Mouse (Mus musculus) stomach, embryonic 14.5 days (tissue): Measurements from ENCODE around the gene Ank. TPM values are rescaled to one million over a fixed set of nuclear protein-coding genes. Genes with fewer than 3 reads are reported as not detected.

Experiments
- ATAC-seq: fragments of 200-750 bp; cut with Nextera tagmentation; 2 replicates; pipeline ENCODE4 v1.8.0; 2017; ENCODE audit warnings: low read depth, moderate TSS enrichment; ENCODE audit not compliant: insufficient number of reproducible peaks, insufficient read depth, low FRiP score
- H3K27ac ChIP-seq: fragments of 300-500 bp; sonication (generic); 2 replicates; pipeline ENCODE4 v1.5.1; 2014; ENCODE audit warnings: mild to moderate bottlenecking, low read length, moderate library complexity, mixed read lengths
- H3K27me3 ChIP-seq: fragments of 300-500 bp; sonication (generic); 2 replicates; pipeline ENCODE4 v1.6.1; 2014; ENCODE audit warnings: low read length, control low read depth, mixed read lengths; ENCODE audit not compliant: control insufficient read depth, insufficient read depth
- H3K36me3 ChIP-seq: fragments of 300-500 bp; sonication (generic); 2 replicates; pipeline ENCODE4 v1.6.1; 2014; ENCODE audit warnings: mild to moderate bottlenecking, control low read depth, low read length, moderate library complexity, mixed read lengths; ENCODE audit not compliant: control insufficient read depth, insufficient read depth
- H3K4me1 ChIP-seq: fragments of 300-500 bp; sonication (generic); 2 replicates; pipeline ENCODE4 v1.6.1; 2014; ENCODE audit warnings: low read length, control low read depth, mixed read lengths; ENCODE audit not compliant: control insufficient read depth, insufficient read depth
- H3K4me2 ChIP-seq: fragments of 300-500 bp; sonication (generic); replicated peaks from 2 replicates; pipeline ENCODE4 v1.6.1; 2014; ENCODE audit warnings: low read depth, low read length, control low read depth
- H3K4me3 ChIP-seq: fragments of 300-500 bp; sonication (generic); 2 replicates; pipeline ENCODE4 v1.5.1; 2014; ENCODE audit warnings: low read depth, low read length, control low read depth
- H3K9ac ChIP-seq: fragments of 300-500 bp; sonication (generic); replicated peaks from 2 replicates; pipeline ENCODE4 v1.6.1; 2014; ENCODE audit warnings: low read depth, mild to moderate bottlenecking, control low read depth, low read length, moderate library complexity, mixed read lengths
- H3K9me3 ChIP-seq: fragments of 300-500 bp; sonication (generic); 2 replicates; pipeline ENCODE4 v1.6.1; 2016; ENCODE audit warnings: low read depth, low read length, control low read depth; ENCODE audit not compliant: control insufficient read depth
- WGBS: fragments of 180-500 bp; shearing (Covaris S2); extraction: QIAGEN DNeasy Blood & Tissue Kit; methylation state at CpG from one replicate; pipeline ENCODE4 v1.1.7; 2014; 5-methylcytosine and 5-hydroxymethylcytosine counted together
- polyA plus RNA-seq: library from polyadenylated mRNA; unstranded; fragments of >200 nt; fragmentation: Nextera tagmentation; extraction: Ambion mirVana; gene quantifications from 2 replicates; pipeline ENCODE4 v1.2.1, GENCODE M21; 2014

Gene Ank
- polyA plus RNA-seq, 1 experiment from 2014 or later: 13.7 TPM

GRCm38 (mm10) chr15:27486279-27486618 lies 19.8 kb downstream of the Ank start:
- Histone ChIP-seq H3K4me1 (peaks cover 21% of the 10 kb centered on the region; the same call in 1 of the 2 replicates), H3K9me3 (no peaks in the 10 kb centered on the region), H3K4me2 (no peak overlapping the region), H3K36me3 (no peaks in the 10 kb centered on the region), H3K27me3 (no peaks in the 10 kb centered on the region), H3K27ac (no peak overlapping the region; the same call in 1 of the 2 replicates), H3K9ac (no peak overlapping the region), H3K4me3 (no peak overlapping the region)
- 60% methylated on average over 5 of the region's 5 CpGs for WGBS
- no peak for ATAC-seq

GRCm38 (mm10) chr15:27487059-27487458 lies 20.6 kb downstream of the Ank start:
- Histone ChIP-seq H3K27ac (no peak overlapping the region; the same call in 1 of the 2 replicates), H3K4me1 (peaks cover 21% of the 10 kb centered on the region; the same call in 1 of the 2 replicates), H3K4me3 (no peak overlapping the region), H3K27me3 (no peaks in the 10 kb centered on the region), H3K4me2 (no peak overlapping the region), H3K36me3 (no peaks in the 10 kb centered on the region), H3K9ac (no peak overlapping the region), H3K9me3 (no peaks in the 10 kb centered on the region)
- no peak; the same call in 1 of the 2 replicates for ATAC-seq
- 33% methylated on average over 8 of the region's 8 CpGs for WGBS

- no peak overlapping the region for H3K4me2 ChIP-seq
- H3K9me3 ChIP-seq: no peaks in the 10 kb centered on the region
- H3K27me3 ChIP-seq: no peaks in the 10 kb centered on the region
- 56% methylated on average over 10 of the region's 10 CpGs for WGBS
- H3K27ac ChIP-seq: no peak overlapping the region
- no peak overlapping the region for H3K9ac ChIP-seq
- H3K36me3 ChIP-seq: no peaks in the 10 kb centered on the region
- H3K4me3 ChIP-seq: no peak overlapping the region
- no peak for ATAC-seq
- peaks cover 21% of the 10 kb centered on the region; the same call in 1 of the 2 replicates for H3K4me1 ChIP-seq
Observed at GRCm38 (mm10) chr15:27488042-27488441, 21.6 kb downstream of the Ank start.

- Histone ChIP-seq H3K4me3 (no peak overlapping the region), H3K9me3 (no peaks in the 10 kb centered on the region), H3K9ac (no peak overlapping the region), H3K4me2 (no peak overlapping the region), H3K4me1 (peaks cover 28% of the 10 kb centered on the region; the same call in 1 of the 2 replicates), H3K27ac (no peak overlapping the region), H3K27me3 (no peaks in the 10 kb centered on the region), H3K36me3 (no peaks in the 10 kb centered on the region)
- 65% methylated on average over 9 of the region's 9 CpGs for WGBS
- ATAC-seq: no peak
Observed at GRCm38 (mm10) chr15:27490676-27491075, 24.2 kb downstream of the Ank start.

GRCm38 (mm10) chr15:27491425-27492070 lies 25.1 kb downstream of the Ank start:
- H3K27ac ChIP-seq: no peak overlapping the region
- no peaks in the 10 kb centered on the region for H3K27me3 ChIP-seq
- no peak overlapping the region for H3K4me2 ChIP-seq
- no peak for ATAC-seq
- H3K9ac ChIP-seq: no peak overlapping the region
- H3K36me3 ChIP-seq: no peaks in the 10 kb centered on the region
- H3K4me1 ChIP-seq: peaks cover 22% of the 10 kb centered on the region; the same call in 1 of the 2 replicates
- 85% methylated on average over 8 of the region's 8 CpGs for WGBS
- H3K9me3 ChIP-seq: no peaks in the 10 kb centered on the region
- H3K4me3 ChIP-seq: no peak overlapping the region

GRCm38 (mm10) chr15:27492156-27492555 lies 25.7 kb downstream of the Ank start:
- Histone ChIP-seq H3K4me1 (peaks cover 16% of the 10 kb centered on the region; the same call in 1 of the 2 replicates), H3K27me3 (no peaks in the 10 kb centered on the region), H3K4me2 (no peak overlapping the region), H3K36me3 (no peaks in the 10 kb centered on the region), H3K4me3 (no peak overlapping the region), H3K9ac (no peak overlapping the region), H3K9me3 (no peaks in the 10 kb centered on the region), H3K27ac (no peak overlapping the region)
- no peak for ATAC-seq
- 89% methylated on average over 10 of the region's 10 CpGs for WGBS

- H3K27ac ChIP-seq: no peak overlapping the region
- 65% methylated on average over 1 of the region's 1 CpGs for WGBS
- no peak for ATAC-seq
Observed at GRCm38 (mm10) chr15:27492734-27493133, 26.3 kb downstream of the Ank start.

GRCm38 (mm10) chr15:27493516-27493915 lies 27.0 kb downstream of the Ank start:
- H3K36me3 ChIP-seq: no peaks in the 10 kb centered on the region
- no peak overlapping the region for H3K27ac ChIP-seq
- ATAC-seq: no peak
- H3K4me3 ChIP-seq: no peak overlapping the region
- H3K4me2 ChIP-seq: no peak overlapping the region
- H3K4me1 ChIP-seq: peaks cover 10% of the 10 kb centered on the region; the same call in 1 of the 2 replicates
- no peak overlapping the region for H3K9ac ChIP-seq
- WGBS: 48% methylated on average over 10 of the region's 10 CpGs
- H3K9me3 ChIP-seq: no peaks in the 10 kb centered on the region
- H3K27me3 ChIP-seq: no peaks in the 10 kb centered on the region

More at GRCm38 (mm10) chr15:27492734-27493133, 26.3 kb downstream of the Ank start:
- Histone ChIP-seq H3K4me3 (no peak overlapping the region), H3K27me3 (no peaks in the 10 kb centered on the region), H3K9me3 (no peaks in the 10 kb centered on the region), H3K4me1 (peaks cover 16% of the 10 kb centered on the region; the same call in 1 of the 2 replicates), H3K4me2 (no peak overlapping the region), H3K36me3 (no peaks in the 10 kb centered on the region), H3K9ac (no peak overlapping the region)

- Histone ChIP-seq H3K4me2 (no peak overlapping the region), H3K27me3 (no peaks in the 10 kb centered on the region), H3K9ac (no peak overlapping the region), H3K36me3 (no peaks in the 10 kb centered on the region), H3K9me3 (no peaks in the 10 kb centered on the region), H3K27ac (no peak overlapping the region), H3K4me3 (no peak overlapping the region), H3K4me1 (0 out of 2 replicates have a peak, but pooled peaks cover 7% of the 10 kb centered on the region)
- no peak for ATAC-seq
- 43% methylated on average over 5 of the region's 5 CpGs for WGBS
Observed at GRCm38 (mm10) chr15:27495981-27496401, 29.5 kb downstream of the Ank start.
